ENCODE assay signal across 9 mouse cellular contexts in genomic region chr11:35833270-35833669, GRCm38 (mm10). TPM values are rescaled to one million over a fixed set of nuclear protein-coding genes. Genes with fewer than 3 reads are reported as not detected.
A peak's percentile ranks its signal among the peaks of the same experiment; 100 is the strongest.
DNase-seq lines count a peak whose midpoint lies in the region; ATAC-seq and TF ChIP-seq lines count a peak whose summit lies in the region.
"Had no signal": no experiment of that assay in that cellular context is flagged by ENCODE, and none has a peak within 500 bp of the region (broad histone marks: within the 10 kb centered on the region; RNA-seq: fewer than 3 reads in every experiment).

No protein-coding gene starts in this region.

- TF ChIP-seq POLR2A in ES-Bruce4 (IDR thresholded peaks at IDR 0.05; ENCODE audit: insufficient read depth, low read length) = no peak

- DNase-seq in heart, adult 18-20 months = no peak
- DNase-seq in hindbrain, embryonic 10.5 days (ENCODE audit: low spot score) = no peak
- DNase-seq in liver, postnatal 0 days = no peak
- no peak for DNase-seq in ovary, postnatal 36 days (ENCODE audit: low spot score)
- no peak for DNase-seq in thymus, postnatal 4 days
- DNase-seq in kidney, adult 8-10 months = no peak
- DNase-seq: cerebellum, postnatal 36 days had no signal

- TF ChIP-seq CTCF in ES-Bruce4 (IDR thresholded peaks at IDR 0.05; ENCODE audit: low read depth, low read length) = no peak
- no peak for TF ChIP-seq CTCF in liver, postnatal 0 days (IDR thresholded peaks at IDR 0.05; ENCODE audit: low read depth)

- H3K9ac ChIP-seq in heart, embryonic 13.5 days = peak overlapping the region; percentile 87
- peak overlapping the region; percentile 89 for H3K9ac ChIP-seq in ES-Bruce4 (ENCODE audit: low read depth, poor library complexity, severe bottlenecking)
- peak overlapping the region; percentile 92 for H3K9ac ChIP-seq in liver, postnatal 0 days (replicated peaks)

- 71% methylated on average over 6 of the region's 6 CpGs for WGBS in heart, embryonic 13.5 days
- WGBS in hindbrain, embryonic 10.5 days = 86% methylated on average over 6 of the region's 6 CpGs
- 34% methylated on average over 6 of the region's 6 CpGs for WGBS in liver, postnatal 0 days (ENCODE audit: insufficient replicate concordance)

- no peaks in the 10 kb centered on the region for H3K9me3 ChIP-seq in heart, embryonic 13.5 days
- no peaks in the 10 kb centered on the region for H3K9me3 ChIP-seq in ES-Bruce4 (replicated peaks; ENCODE audit: control insufficient read depth, insufficient read depth, low read length, poor library complexity, severe bottlenecking)
- H3K9me3 ChIP-seq in hindbrain, embryonic 10.5 days = no peaks in the 10 kb centered on the region
- H3K9me3 ChIP-seq in liver, postnatal 0 days (ENCODE audit: low read length) = no peaks in the 10 kb centered on the region

- no peaks in the 10 kb centered on the region for H3K27me3 ChIP-seq in heart, embryonic 13.5 days (replicated peaks)
- no peaks in the 10 kb centered on the region for H3K27me3 ChIP-seq in ES-Bruce4 (ENCODE audit: control insufficient read depth, insufficient read depth, low read length, poor library complexity, severe bottlenecking)
- no peaks in the 10 kb centered on the region for H3K27me3 ChIP-seq in hindbrain, embryonic 10.5 days (ENCODE audit: insufficient read depth, poor library complexity, severe bottlenecking)
- no peaks in the 10 kb centered on the region for H3K27me3 ChIP-seq in liver, postnatal 0 days (ENCODE audit: insufficient read depth, low read length)

- H3K4me2 ChIP-seq in heart, embryonic 13.5 days = peak overlapping the region; percentile 86
- H3K4me2 ChIP-seq in liver, postnatal 0 days (ENCODE audit: low read depth, low read length) = peak overlapping the region; percentile 81

- H3K36me3 ChIP-seq in heart, embryonic 13.5 days = peaks cover 42% of the 10 kb centered on the region
- H3K36me3 ChIP-seq in ES-Bruce4 (ENCODE audit: control insufficient read depth, insufficient read depth, low read length, poor library complexity, severe bottlenecking) = peaks cover 39% of the 10 kb centered on the region
- peaks cover 50% of the 10 kb centered on the region for H3K36me3 ChIP-seq in hindbrain, embryonic 10.5 days
- H3K36me3 ChIP-seq in liver, postnatal 0 days (replicated peaks; ENCODE audit: insufficient read depth, low read length) = peaks cover 31% of the 10 kb centered on the region

- H3K4me1 ChIP-seq in heart, embryonic 13.5 days = peaks cover 27% of the 10 kb centered on the region
- no peaks in the 10 kb centered on the region for H3K4me1 ChIP-seq in ES-Bruce4 (ENCODE audit: control insufficient read depth, insufficient read depth, low read length)
- peaks cover 23% of the 10 kb centered on the region for H3K4me1 ChIP-seq in hindbrain, embryonic 10.5 days (replicated peaks)
- peaks cover 10% of the 10 kb centered on the region for H3K4me1 ChIP-seq in liver, postnatal 0 days (ENCODE audit: insufficient read depth)

- H3K27ac ChIP-seq in heart, embryonic 13.5 days (replicated peaks) = no peak overlapping the region
- no peak overlapping the region for H3K27ac ChIP-seq in ES-Bruce4 (ENCODE audit: insufficient read depth, low read length)
- no peak overlapping the region for H3K27ac ChIP-seq in hindbrain, embryonic 10.5 days
- peak overlapping the region; percentile 86 for H3K27ac ChIP-seq in liver, postnatal 0 days (ENCODE audit: low read depth)

- H3K4me3 ChIP-seq in heart, embryonic 13.5 days = peak overlapping the region; percentile 82
- H3K4me3 ChIP-seq in ES-Bruce4 (ENCODE audit: low read depth, low read length) = peak overlapping the region; percentile 96
- peak overlapping the region; percentile 99 for H3K4me3 ChIP-seq in hindbrain, embryonic 10.5 days
- peak overlapping the region; percentile 95 for H3K4me3 ChIP-seq in liver, postnatal 0 days (ENCODE audit: low read depth, low read length)

- TF ChIP-seq EP300 in ES-Bruce4 (IDR thresholded peaks at IDR 0.05; ENCODE audit: insufficient read depth, low read depth, low read length) = no peak
- no peak for TF ChIP-seq EP300 in liver, postnatal 0 days (IDR thresholded peaks at IDR 0.05; ENCODE audit: low read depth)

- ATAC-seq in heart, embryonic 13.5 days (ENCODE audit: extremely low read depth, insufficient number of reproducible peaks, low FRiP score, low TSS enrichment) = no peak
- no peak for ATAC-seq in liver, postnatal 0 days

RNA-seq across cellular contexts. Expression of gene Rars, which starts 1.0 kb away (rescaled TPM):
- 63.5 and 70.0 TPM in 2 replicates for polyA plus RNA-seq in heart, embryonic 13.5 days (2015; fragmentation: Nextera tagmentation; extraction: Ambion mirVana)
- 10 to 100 TPM; 35.6 to 36.2 TPM for total RNA-seq in heart, adult 18-20 months (2021)
- polyA plus RNA-seq in ES-Bruce4 (2011; ENCODE audit: insufficient read depth, insufficient read length, low read depth, missing spikeins) = 166 and 177 TPM in 2 replicates
- 76.4 and 105 TPM in 2 replicates for polyA plus RNA-seq in hindbrain, embryonic 10.5 days (2016; fragmentation: Nextera tagmentation; extraction: Ambion mirVana)
- polyA plus RNA-seq in liver, postnatal 0 days (2015; fragmentation: Nextera tagmentation; extraction: Ambion mirVana) = 26.9 and 28.3 TPM in 2 replicates

RNA-seq across cellular contexts. Expression of gene Fbll1, which starts 34.6 kb away (rescaled TPM):
- polyA plus RNA-seq in heart, embryonic 13.5 days (2015; fragmentation: Nextera tagmentation; extraction: Ambion mirVana) = not detected in 2 replicates
- not detected for total RNA-seq in heart, adult 18-20 months (2021)
- not detected in 2 replicates for polyA plus RNA-seq in ES-Bruce4 (2011; ENCODE audit: insufficient read depth, insufficient read length, low read depth, missing spikeins)
- polyA plus RNA-seq in hindbrain, embryonic 10.5 days (2016; fragmentation: Nextera tagmentation; extraction: Ambion mirVana) = 1.1 and 3.3 TPM in 2 replicates
- polyA plus RNA-seq in liver, postnatal 0 days (2015; fragmentation: Nextera tagmentation; extraction: Ambion mirVana) = not detected in 2 replicates
